10 mouse cellular contexts compared by ENCODE assay signal in genomic region chr2:34803746-34804145, GRCm38 (mm10). TPM values are rescaled to one million over a fixed set of nuclear protein-coding genes. Genes with fewer than 3 reads are reported as not detected.
A peak's percentile ranks its signal among the peaks of the same experiment; 100 is the strongest.
DNase-seq lines count a peak whose midpoint lies in the region; ATAC-seq lines count a peak whose summit lies in the region.
"Had no signal": no experiment of that assay in that cellular context is flagged by ENCODE, and none has a peak within 500 bp of the region (broad histone marks: within the 10 kb centered on the region; RNA-seq: fewer than 3 reads in every experiment).

No protein-coding gene starts in this region.

- H3K9me3 ChIP-seq in lung, embryonic 15.5 days, result no peaks in the 10 kb centered on the region
- H3K9me3 ChIP-seq in forebrain, embryonic 13.5 days (replicated peaks), result no peaks in the 10 kb centered on the region
- H3K9me3 ChIP-seq in limb, embryonic 13.5 days, result no peaks in the 10 kb centered on the region
- no peaks in the 10 kb centered on the region for H3K9me3 ChIP-seq in stomach, embryonic 14.5 days (ENCODE audit: control insufficient read depth, low read depth, low read length)

- 66% methylated on average over 3 of the region's 3 CpGs for WGBS in lung, embryonic 15.5 days
- 82% methylated on average over 3 of the region's 3 CpGs for WGBS in forebrain, embryonic 13.5 days
- 53% methylated on average over 3 of the region's 3 CpGs for WGBS in limb, embryonic 13.5 days
- 65% methylated on average over 3 of the region's 3 CpGs for WGBS in stomach, embryonic 14.5 days

- H3K9ac ChIP-seq in lung, embryonic 15.5 days, result no peak overlapping the region
- no peak overlapping the region for H3K9ac ChIP-seq in forebrain, embryonic 13.5 days
- peak overlapping the region; percentile 45; the same call in 1 of the 2 replicates for H3K9ac ChIP-seq in limb, embryonic 13.5 days
- H3K9ac ChIP-seq in stomach, embryonic 14.5 days (replicated peaks; ENCODE audit: low read depth, low read length), result no peak overlapping the region

- ATAC-seq in lung, embryonic 15.5 days (ENCODE audit: borderline replicate concordance, extremely low read depth, low FRiP score, low TSS enrichment), result no peak
- no peak for ATAC-seq in forebrain, embryonic 13.5 days
- ATAC-seq in limb, embryonic 13.5 days (ENCODE audit: low FRiP score, low read depth), result no peak
- no peak for ATAC-seq in stomach, embryonic 14.5 days (ENCODE audit: insufficient number of reproducible peaks, insufficient read depth, low FRiP score, low read depth)

- H3K27ac ChIP-seq in lung, embryonic 15.5 days, result no peak overlapping the region
- H3K27ac ChIP-seq in forebrain, embryonic 13.5 days, result no peak overlapping the region
- H3K27ac ChIP-seq in limb, embryonic 13.5 days, result no peak overlapping the region
- H3K27ac ChIP-seq in stomach, embryonic 14.5 days (ENCODE audit: low read length), result no peak overlapping the region

- peak overlapping the region; percentile 18 for H3K4me3 ChIP-seq in lung, embryonic 15.5 days
- H3K4me3 ChIP-seq in forebrain, embryonic 13.5 days, result peak overlapping the region; percentile 17; the same call in 1 of the 2 replicates
- H3K4me3 ChIP-seq in limb, embryonic 13.5 days, result peak overlapping the region; percentile 25
- H3K4me3 ChIP-seq in stomach, embryonic 14.5 days (ENCODE audit: low read depth, low read length), result peak overlapping the region; percentile 65; the same call in 1 of the 2 replicates

- H3K4me2 ChIP-seq in lung, embryonic 15.5 days, result peak overlapping the region; percentile 40
- peak overlapping the region; percentile 79 for H3K4me2 ChIP-seq in forebrain, embryonic 13.5 days
- peak overlapping the region; percentile 58 for H3K4me2 ChIP-seq in limb, embryonic 13.5 days (replicated peaks)
- peak overlapping the region; percentile 68 for H3K4me2 ChIP-seq in stomach, embryonic 14.5 days (replicated peaks; ENCODE audit: low read depth, low read length)

- H3K4me1 ChIP-seq in lung, embryonic 15.5 days, result peaks cover 21% of the 10 kb centered on the region
- H3K4me1 ChIP-seq in forebrain, embryonic 13.5 days, result peaks cover 30% of the 10 kb centered on the region
- peaks cover 25% of the 10 kb centered on the region for H3K4me1 ChIP-seq in limb, embryonic 13.5 days
- peaks cover 12% of the 10 kb centered on the region; the same call in 1 of the 2 replicates for H3K4me1 ChIP-seq in stomach, embryonic 14.5 days (ENCODE audit: control insufficient read depth, insufficient read depth, low read length)

- no peak for DNase-seq in lung, postnatal 4 days
- no peak for DNase-seq in spleen, postnatal 36 days (ENCODE audit: low spot score in 2 of 2)
- no peak for DNase-seq in left cerebral cortex, adult 9 months (ENCODE audit: low spot score in 2 of 2)
- no peak for DNase-seq in layer of hippocampus, adult 18-20 months (ENCODE audit: low spot score in 2 of 2)
- DNase-seq: thymus, postnatal 4 days had no signal

- no peaks in the 10 kb centered on the region for H3K27me3 ChIP-seq in lung, embryonic 15.5 days
- H3K27me3 ChIP-seq in forebrain, embryonic 13.5 days, result no peaks in the 10 kb centered on the region
- H3K27me3 ChIP-seq in limb, embryonic 13.5 days, result no peaks in the 10 kb centered on the region
- no peaks in the 10 kb centered on the region for H3K27me3 ChIP-seq in stomach, embryonic 14.5 days (ENCODE audit: control insufficient read depth, insufficient read depth, low read length)

- H3K36me3 ChIP-seq in lung, embryonic 15.5 days, result peaks cover 19% of the 10 kb centered on the region; the same call in 1 of the 2 replicates
- peaks cover 24% of the 10 kb centered on the region for H3K36me3 ChIP-seq in forebrain, embryonic 13.5 days (ENCODE audit: poor library complexity, severe bottlenecking)
- peaks cover 34% of the 10 kb centered on the region for H3K36me3 ChIP-seq in limb, embryonic 13.5 days
- peaks cover 22% of the 10 kb centered on the region for H3K36me3 ChIP-seq in stomach, embryonic 14.5 days (ENCODE audit: control insufficient read depth, insufficient read depth, low read length)

RNA-seq across cellular contexts. Expression of gene Rabepk, which starts 4.0 kb away (rescaled TPM):
- polyA plus RNA-seq in lung, embryonic 15.5 days (2015; fragmentation: Nextera tagmentation; extraction: Ambion mirVana), result 38.4 and 45.4 TPM in 2 replicates
- 27.2 and 29.8 TPM in 2 replicates for polyA plus RNA-seq in forebrain, embryonic 13.5 days (2015; fragmentation: Nextera tagmentation; extraction: Ambion mirVana)
- polyA plus RNA-seq in limb, embryonic 13.5 days (2015; fragmentation: Nextera tagmentation; extraction: Ambion mirVana), result 37.8 and 41.4 TPM in 2 replicates
- 43.1 and 43.7 TPM in 2 replicates for polyA plus RNA-seq in stomach, embryonic 14.5 days (2014; fragmentation: Nextera tagmentation; extraction: Ambion mirVana)
- total RNA-seq in layer of hippocampus, adult 18-20 months (2021), result 10 to 100 TPM; 31.3 to 34.5 TPM

RNA-seq across cellular contexts. Expression of gene Fbxw2, which starts 22.4 kb away (rescaled TPM):
- 93.2 and 94.1 TPM in 2 replicates for polyA plus RNA-seq in lung, embryonic 15.5 days (2015; fragmentation: Nextera tagmentation; extraction: Ambion mirVana)
- polyA plus RNA-seq in forebrain, embryonic 13.5 days (2015; fragmentation: Nextera tagmentation; extraction: Ambion mirVana), result 86.8 and 103 TPM in 2 replicates
- polyA plus RNA-seq in limb, embryonic 13.5 days (2015; fragmentation: Nextera tagmentation; extraction: Ambion mirVana), result 93.1 and 93.4 TPM in 2 replicates
- 69.8 and 75.7 TPM in 2 replicates for polyA plus RNA-seq in stomach, embryonic 14.5 days (2014; fragmentation: Nextera tagmentation; extraction: Ambion mirVana)
- 10 to 100 TPM; 76.8 to 80.0 TPM for total RNA-seq in layer of hippocampus, adult 18-20 months (2021)

RNA-seq across cellular contexts. Expression of gene Gm34653, which starts 29.1 kb away (rescaled TPM):
- not detected in 2 replicates for polyA plus RNA-seq in lung, embryonic 15.5 days (2015; fragmentation: Nextera tagmentation; extraction: Ambion mirVana)
- polyA plus RNA-seq in forebrain, embryonic 13.5 days (2015; fragmentation: Nextera tagmentation; extraction: Ambion mirVana), result 0.10 TPM in 1 of 2 replicates, not detected in the other
- 0.09 TPM in 1 of 2 replicates, not detected in the other for polyA plus RNA-seq in limb, embryonic 13.5 days (2015; fragmentation: Nextera tagmentation; extraction: Ambion mirVana)
- polyA plus RNA-seq in stomach, embryonic 14.5 days (2014; fragmentation: Nextera tagmentation; extraction: Ambion mirVana), result not detected in 2 replicates
- total RNA-seq in layer of hippocampus, adult 18-20 months (2021), result not detected
- total RNA-seq: adrenal gland, adult 18-20 months had no signal

RNA-seq across cellular contexts. Expression of gene Hspa5, which starts 32.0 kb away (rescaled TPM):
- polyA plus RNA-seq in lung, embryonic 15.5 days (2015; fragmentation: Nextera tagmentation; extraction: Ambion mirVana), result 1,024 and 1,028 TPM in 2 replicates
- polyA plus RNA-seq in forebrain, embryonic 13.5 days (2015; fragmentation: Nextera tagmentation; extraction: Ambion mirVana), result 424 and 446 TPM in 2 replicates
- 842 and 937 TPM in 2 replicates for polyA plus RNA-seq in limb, embryonic 13.5 days (2015; fragmentation: Nextera tagmentation; extraction: Ambion mirVana)
- polyA plus RNA-seq in stomach, embryonic 14.5 days (2014; fragmentation: Nextera tagmentation; extraction: Ambion mirVana), result 622 and 812 TPM in 2 replicates
- 100 to 1,000 TPM; 382 to 385 TPM for total RNA-seq in layer of hippocampus, adult 18-20 months (2021)

RNA-seq across cellular contexts. Expression of gene Gapvd1, which starts 48.7 kb away (rescaled TPM):
- polyA plus RNA-seq in lung, embryonic 15.5 days (2015; fragmentation: Nextera tagmentation; extraction: Ambion mirVana), result 81.4 and 85.9 TPM in 2 replicates
- 112 and 123 TPM in 2 replicates for polyA plus RNA-seq in forebrain, embryonic 13.5 days (2015; fragmentation: Nextera tagmentation; extraction: Ambion mirVana)
- polyA plus RNA-seq in limb, embryonic 13.5 days (2015; fragmentation: Nextera tagmentation; extraction: Ambion mirVana), result 89.7 and 97.3 TPM in 2 replicates
- 93.0 and 95.2 TPM in 2 replicates for polyA plus RNA-seq in stomach, embryonic 14.5 days (2014; fragmentation: Nextera tagmentation; extraction: Ambion mirVana)
- total RNA-seq in layer of hippocampus, adult 18-20 months (2021), result 100 to 1,000 TPM in 1 of 2 experiments, 10 to 100 TPM in 1; 99.5 to 103 TPM
